Mouse (Mus musculus) lung, adult 2 months (tissue): ENCODE results near the gene Efcab2.

Experiments used
- CTCF ChIP-seq: fragments of 200-500 bp; IDR thresholded peaks from 2 replicates; pipeline ENCODE4 v1.5.1; 2011; ENCODE audit warnings: mild to moderate bottlenecking, low read length, control low read depth; ENCODE audit not compliant: insufficient read depth
- POLR2A ChIP-seq: fragments of 200-500 bp; IDR thresholded peaks from 2 replicates; pipeline ENCODE4 v1.6.1; 2011; ENCODE audit warnings: low read depth, mild to moderate bottlenecking, control low read depth, low read length, borderline replicate concordance; ENCODE audit errors: extremely low read depth

DNA sequence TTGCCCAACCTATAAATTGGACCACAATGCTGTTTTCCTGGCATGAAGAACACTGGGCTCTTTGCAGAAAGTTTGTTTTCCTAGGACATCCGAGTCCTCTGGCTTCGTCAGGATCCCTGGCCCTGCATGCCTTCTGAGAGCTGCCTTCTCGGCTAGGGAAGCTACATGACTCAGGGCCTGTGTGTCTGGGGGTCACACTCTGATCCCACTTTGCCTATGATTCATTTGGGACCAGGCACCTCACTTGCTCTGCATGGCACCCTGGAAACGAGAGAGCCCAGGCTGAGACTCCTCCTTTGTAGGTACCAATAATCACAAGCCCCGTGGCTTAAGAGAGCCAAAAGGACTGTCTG, 80.0 kb downstream of the Efcab2 start:
- TF ChIP-seq POLR2A (no peak), CTCF (no peak)
